Comparison of ENCODE assay signal across 11 mouse cellular contexts in the genomic region with DNA sequence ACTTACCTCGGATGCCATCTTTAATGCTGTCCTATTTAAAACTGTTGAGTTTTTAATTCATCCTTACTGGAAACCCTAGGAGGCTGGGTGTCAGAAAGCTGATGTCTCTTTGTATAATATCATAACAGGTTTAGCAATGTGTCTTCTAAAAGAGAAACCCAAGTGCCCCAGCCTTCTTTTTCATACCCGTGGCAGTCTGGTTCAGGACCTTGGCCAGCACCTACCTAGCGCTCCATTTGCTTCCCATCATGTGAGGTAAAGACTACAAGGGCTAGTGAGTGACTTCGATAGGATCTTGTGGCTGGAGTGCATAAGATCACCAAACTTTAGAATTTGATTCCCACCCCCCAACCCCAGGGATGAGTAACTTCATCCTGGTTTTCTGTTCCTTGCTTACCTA. TPM values are rescaled to one million over a fixed set of nuclear protein-coding genes. Genes with fewer than 3 reads are reported as not detected.
DNase-seq lines count a peak whose midpoint lies in the region; ATAC-seq and TF ChIP-seq lines count a peak whose summit lies in the region.
"Had no signal": no experiment of that assay in that cellular context is flagged by ENCODE, and none has a peak within 500 bp of the region (broad histone marks: within the 10 kb centered on the region; RNA-seq: fewer than 3 reads in every experiment).

No protein-coding gene starts in this region.

- H3K4me3 ChIP-seq in heart, postnatal 0 days (ENCODE audit: low read depth, low read length) = no peak overlapping the region
- H3K4me3 ChIP-seq in heart, embryonic 12.5 days = no peak overlapping the region

- no peak for TF ChIP-seq CTCF in heart, postnatal 0 days (IDR thresholded peaks at IDR 0.05; ENCODE audit: low read depth)

- 34% methylated on average over 4 of the region's 4 CpGs for WGBS in heart, postnatal 0 days
- 32% methylated on average over 4 of the region's 4 CpGs for WGBS in heart, embryonic 12.5 days

- H3K27me3 ChIP-seq in heart, postnatal 0 days (ENCODE audit: control insufficient read depth, insufficient read depth, low read length) = no peaks in the 10 kb centered on the region
- peaks cover 4% of the 10 kb centered on the region; the same call in 1 of the 2 replicates for H3K27me3 ChIP-seq in heart, embryonic 12.5 days (replicated peaks)

- H3K9ac ChIP-seq in heart, postnatal 0 days (replicated peaks; ENCODE audit: low read depth, low read length) = no peak overlapping the region
- no peak overlapping the region for H3K9ac ChIP-seq in heart, embryonic 12.5 days

- DNase-seq in heart, postnatal 0 days (ENCODE audit: low spot score) = peak; percentile 16
- peak; percentile 40 for DNase-seq in ovary, postnatal 36 days (ENCODE audit: low spot score)
- no peak for DNase-seq in ovary, adult 18-20 months (ENCODE audit: low spot score)
- peak; percentile 70 for DNase-seq in embryo, embryonic 10 days (ENCODE audit: low spot score)
- no peak for DNase-seq in left cerebral cortex, adult 8-10 months (ENCODE audit: low spot score in 2 of 2)
- DNase-seq: cerebellum, postnatal 36 days had no signal

- no peaks in the 10 kb centered on the region for H3K36me3 ChIP-seq in heart, postnatal 0 days (replicated peaks; ENCODE audit: control insufficient read depth, insufficient read depth, low read length)
- no peaks in the 10 kb centered on the region for H3K36me3 ChIP-seq in heart, embryonic 12.5 days

- H3K4me2 ChIP-seq in heart, postnatal 0 days (ENCODE audit: low read depth, low read length) = no peak overlapping the region
- H3K4me2 ChIP-seq in heart, embryonic 12.5 days = no peak overlapping the region

- no peaks in the 10 kb centered on the region for H3K4me1 ChIP-seq in heart, postnatal 0 days (ENCODE audit: control insufficient read depth, insufficient read depth)
- no peaks in the 10 kb centered on the region for H3K4me1 ChIP-seq in heart, embryonic 12.5 days (replicated peaks)

- no peak for ATAC-seq in heart, postnatal 0 days (ENCODE audit: insufficient read depth, low read depth)
- no peak for ATAC-seq in heart, embryonic 12.5 days (ENCODE audit: insufficient number of reproducible peaks, low FRiP score)
- peak; percentile 61; the same call in 1 of the 2 replicates for ATAC-seq in megakaryocyte progenitor cell, adult 5-6 weeks (replicated peaks; ENCODE audit: poor library complexity)
- no peak for ATAC-seq in erythroid progenitor cell, adult 5-6 weeks (replicated peaks; ENCODE audit: low FRiP score, poor library complexity, severe bottlenecking)

- no peak overlapping the region for H3K27ac ChIP-seq in heart, postnatal 0 days (ENCODE audit: low read depth)
- H3K27ac ChIP-seq in heart, embryonic 12.5 days (ENCODE audit: poor library complexity, severe bottlenecking) = no peak overlapping the region

- no peak for TF ChIP-seq EP300 in heart, postnatal 0 days (IDR thresholded peaks at IDR 0.05; ENCODE audit: low read depth)

- H3K9me3 ChIP-seq in heart, postnatal 0 days (replicated peaks; ENCODE audit: control insufficient read depth, low read length) = no peaks in the 10 kb centered on the region
- H3K9me3 ChIP-seq in heart, embryonic 12.5 days (replicated peaks) = no peaks in the 10 kb centered on the region

RNA-seq across cellular contexts. Expression of a gene that starts 26.7 kb away (rescaled TPM):
- not detected in 2 replicates for total RNA-seq in heart, postnatal 0 days (2014; rRNA removed; ENCODE audit: low replicate concordance)
- not detected in 2 replicates for polyA plus RNA-seq in heart, postnatal 0 days (2015; fragmentation: Nextera tagmentation; extraction: Ambion mirVana)
- polyA plus RNA-seq in heart, embryonic 12.5 days (2016; fragmentation: Nextera tagmentation; extraction: Ambion mirVana) = not detected in 2 replicates
- total RNA-seq in megakaryocyte progenitor cell, adult 5-6 weeks (2015) = not detected in 2 replicates
- not detected in 2 replicates for total RNA-seq in megakaryocyte progenitor cell, adult 5-6 weeks (2017)
- total RNA-seq in left cerebral cortex, adult 8-10 months (2022) = not detected
- not detected in 2 replicates for total RNA-seq in erythroid progenitor cell, adult 5-6 weeks (2015; ENCODE audit: low replicate concordance)
- total RNA-seq in erythroid progenitor cell, adult 5-6 weeks (2017; ENCODE audit: low replicate concordance) = not detected in 2 replicates
- total RNA-seq: gastrocnemius, postnatal 4 days; layer of hippocampus, adult 18-20 months had no signal

RNA-seq across cellular contexts. Expression of a gene that starts 40.1 kb away (rescaled TPM):
- 0.04 and 0.97 TPM in 2 replicates for total RNA-seq in heart, postnatal 0 days (2014; rRNA removed; ENCODE audit: low replicate concordance)
- polyA plus RNA-seq in heart, postnatal 0 days (2015; fragmentation: Nextera tagmentation; extraction: Ambion mirVana) = 0.32 and 0.51 TPM in 2 replicates
- polyA plus RNA-seq in heart, embryonic 12.5 days (2016; fragmentation: Nextera tagmentation; extraction: Ambion mirVana) = 0.40 and 0.55 TPM in 2 replicates
- total RNA-seq in megakaryocyte progenitor cell, adult 5-6 weeks (2015) = 0.86 and 3.2 TPM in 2 replicates
- 1.2 and 3.5 TPM in 2 replicates for total RNA-seq in megakaryocyte progenitor cell, adult 5-6 weeks (2017)
- total RNA-seq in left cerebral cortex, adult 8-10 months (2022) = 100 to 1,000 TPM; 190 to 233 (median 201) TPM
- total RNA-seq in erythroid progenitor cell, adult 5-6 weeks (2015; ENCODE audit: low replicate concordance) = 0.42 and 2.2 TPM in 2 replicates
- 0.77 TPM in 1 of 2 replicates, not detected in the other for total RNA-seq in erythroid progenitor cell, adult 5-6 weeks (2017; ENCODE audit: low replicate concordance)

Comparison
In these comparisons a context has a peak if more than half of its experiments do, and no peak if none do; other contexts are left out.
1. DNase-seq: peak in heart, postnatal 0 days (single experiment), ovary, postnatal 36 days (single experiment) and embryo, embryonic 10 days (single experiment); none in ovary, adult 18-20 months (single experiment) and left cerebral cortex, adult 8-10 months (0 of 2).
2. RNA of a gene that starts 40.1 kb away (total RNA-seq): 190 to 233 TPM in left cerebral cortex, adult 8-10 months; 0.86 to 3.5 TPM in megakaryocyte progenitor cell, adult 5-6 weeks, 0.42 to 2.2 TPM in erythroid progenitor cell, adult 5-6 weeks and 0.04 to 0.97 TPM in heart, postnatal 0 days; every median in the first group is over 10 times any median in the second.